Mouse (Mus musculus) limb, embryonic 10.5 days (tissue): ENCODE measurements around the gene Dnajc27. TPM values are rescaled to one million over a fixed set of nuclear protein-coding genes. Genes with fewer than 3 reads are reported as not detected.

Experiments
- DNase-seq: peaks from one replicate; pipeline ENCODE4 v3.0.0-alpha.2; 2017; ENCODE audit warnings: low spot score
- H3K27ac ChIP-seq: fragments of 300-500 bp; sonication (generic); 2 replicates; pipeline ENCODE4 v1.5.1; 2016; ENCODE audit warnings: mild to moderate bottlenecking
- H3K27me3 ChIP-seq: fragments of 300-500 bp; sonication (generic); 2 replicates; pipeline ENCODE4 v1.6.1; 2016; ENCODE audit warnings: low read depth, mild to moderate bottlenecking; ENCODE audit not compliant: poor library complexity, severe bottlenecking
- H3K36me3 ChIP-seq: fragments of 300-500 bp; sonication (generic); 2 replicates; pipeline ENCODE4 v1.6.1; 2016; ENCODE audit warnings: mild to moderate bottlenecking, moderate library complexity
- H3K4me1 ChIP-seq: fragments of 300-500 bp; sonication (generic); 2 replicates; pipeline ENCODE4 v1.6.1; 2016
- H3K4me3 ChIP-seq: fragments of 300-500 bp; sonication (generic); 2 replicates; pipeline ENCODE4 v1.5.1; 2016; ENCODE audit warnings: mild to moderate bottlenecking, moderate library complexity
- H3K9me3 ChIP-seq: fragments of 300-500 bp; sonication (generic); replicated peaks from 2 replicates; pipeline ENCODE4 v1.6.1; 2016; ENCODE audit warnings: mild to moderate bottlenecking
- WGBS: fragments of 180-500 bp; shearing (Covaris S2); methylation state at CpG from one replicate; pipeline ENCODE4 v1.1.7; 2016; 5-methylcytosine and 5-hydroxymethylcytosine counted together
- polyA plus RNA-seq: library from polyadenylated mRNA; unstranded; fragments of >200 nt; fragmentation: Nextera tagmentation; extraction: Ambion mirVana; gene quantifications from 2 replicates; pipeline ENCODE4 v1.2.1, GENCODE M21; 2016

Gene Dnajc27
- polyA plus RNA-seq: 9.5 and 11.7 TPM in 2 replicates

DNA sequence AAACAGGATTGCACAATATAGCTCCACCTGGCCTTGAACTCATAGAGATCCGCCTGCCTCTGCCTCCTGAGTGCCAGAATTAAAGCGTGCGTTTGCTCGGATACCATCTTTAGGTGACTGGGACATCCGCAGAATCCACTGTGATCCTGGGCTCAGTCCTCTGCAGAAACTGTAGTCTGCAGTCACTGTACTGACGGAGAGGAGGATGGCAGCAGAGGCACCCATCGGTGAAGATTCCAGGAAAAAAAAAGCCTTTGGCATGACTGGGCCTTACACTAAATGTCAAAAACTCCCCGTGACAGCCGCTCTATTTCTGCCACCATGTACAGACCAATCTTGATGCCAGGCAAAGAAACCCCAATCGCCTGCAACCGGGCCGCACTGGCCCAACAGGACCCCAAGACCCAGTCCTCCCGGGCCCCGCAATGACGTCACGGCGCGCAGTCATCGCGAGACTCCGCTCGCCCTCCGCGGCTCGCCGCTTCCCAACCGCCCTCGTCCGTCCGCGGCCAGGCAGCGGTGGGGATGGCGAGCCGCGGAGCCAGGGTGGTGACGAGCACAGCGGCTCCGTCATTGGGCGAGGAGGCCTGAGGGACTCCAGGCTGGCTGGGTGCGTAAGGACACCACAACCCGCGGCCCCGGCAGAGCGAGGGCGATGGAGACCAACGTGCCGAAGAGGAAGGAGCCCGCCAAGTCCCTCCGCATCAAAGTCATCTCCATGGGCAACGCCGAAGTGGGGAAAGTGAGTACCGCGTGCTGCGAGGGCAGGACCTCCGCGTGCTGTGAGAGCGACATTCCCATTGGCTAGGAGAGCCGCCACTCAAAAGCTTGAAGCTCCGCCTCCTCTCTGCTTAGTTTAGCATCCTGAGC lies at the start of gene Dnajc27:
Gene Dnajc27 (plus strand): TSS at position 452 of the 870 bp plus-strand sequence.
- DNase-seq: peak; percentile 97
- H3K4me1 ChIP-seq: peaks cover 16% of the 10 kb centered on the region
- H3K4me3 ChIP-seq: peak within 1 kb of the TSS; percentile 68
- H3K9me3 ChIP-seq: no peaks in the 10 kb centered on the region
- H3K27me3 ChIP-seq: no peaks in the 10 kb centered on the region
- 5% methylated on average over 59 of the region's 59 CpGs for WGBS
- peak within 1 kb of the TSS; percentile 96 for H3K27ac ChIP-seq
- H3K36me3 ChIP-seq: peaks cover 22% of the 10 kb centered on the region

- WGBS: 88% methylated on average over 5 of the region's 5 CpGs
- Histone ChIP-seq H3K27ac (no peak overlapping the region), H3K4me3 (no peak overlapping the region), H3K36me3 (no peaks in the 10 kb centered on the region), H3K27me3 (peaks cover 41% of the 10 kb centered on the region), H3K9me3 (no peaks in the 10 kb centered on the region), H3K4me1 (peaks cover 24% of the 10 kb centered on the region)
- no peak for DNase-seq
Measured at GRCm38 (mm10) chr12:4036157-4036556, 46.2 kb upstream of the Dnajc27 start.

- Histone ChIP-seq H3K27ac (peak overlapping the region; percentile 90; the same call in 1 of the 2 replicates), H3K4me3 (peak overlapping the region; percentile 90), H3K4me1 (peaks cover 24% of the 10 kb centered on the region), H3K9me3 (no peaks in the 10 kb centered on the region), H3K27me3 (peaks cover 46% of the 10 kb centered on the region), H3K36me3 (no peaks in the 10 kb centered on the region)
- WGBS: 31% methylated on average over 5 of the region's 5 CpGs
- no peak for DNase-seq
Measured at GRCm38 (mm10) chr12:4037511-4037910, 44.9 kb upstream of the Dnajc27 start.

GRCm38 (mm10) chr12:4038061-4039041 lies 44.0 kb upstream of the Dnajc27 start, which contains the start of gene Efr3b:
Efr3b (minus strand) TSS chr12:4038915.
- DNase-seq: peak; percentile 90
- under 1% methylated on average over 76 of the region's 78 CpGs for WGBS
- peak within 1 kb of the TSS; percentile 90 for H3K27ac ChIP-seq
- H3K36me3 ChIP-seq: no peaks in the 10 kb centered on the region
- peak within 1 kb of the TSS; percentile 90 for H3K4me3 ChIP-seq
- H3K9me3 ChIP-seq: no peaks in the 10 kb centered on the region
- H3K27me3 ChIP-seq: peaks cover 48% of the 10 kb centered on the region
- peaks cover 24% of the 10 kb centered on the region for H3K4me1 ChIP-seq

- 3% methylated on average over 13 of the region's 13 CpGs for WGBS
- Histone ChIP-seq H3K36me3 (no peaks in the 10 kb centered on the region), H3K4me1 (peaks cover 24% of the 10 kb centered on the region), H3K9me3 (no peaks in the 10 kb centered on the region), H3K27ac (peak overlapping the region; percentile 90), H3K27me3 (peaks cover 48% of the 10 kb centered on the region), H3K4me3 (peak overlapping the region; percentile 90)
- DNase-seq: no peak
Measured at GRCm38 (mm10) chr12:4039046-4039445, 43.3 kb upstream of the Dnajc27 start.

DNA sequence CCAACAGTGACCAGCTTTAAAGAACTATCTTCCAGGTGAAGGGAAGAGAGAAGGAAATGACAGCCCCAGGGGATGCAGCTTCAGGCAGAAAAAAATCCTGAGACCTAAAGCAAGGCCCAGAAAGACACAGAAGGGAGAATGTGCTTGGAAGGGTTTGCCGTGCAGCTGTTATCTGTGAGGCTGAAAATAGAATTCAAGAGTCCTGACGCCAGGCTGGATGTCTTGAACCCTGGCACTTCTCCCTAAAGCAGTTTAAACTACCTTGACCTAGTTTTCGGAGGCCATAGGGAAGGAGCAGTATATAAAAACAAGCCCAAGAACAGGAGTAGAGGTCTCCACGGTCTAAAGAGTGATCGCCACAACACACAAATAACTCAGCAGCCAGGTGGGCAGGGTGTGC lies 40.0 kb upstream of the Dnajc27 start:
- Histone ChIP-seq H3K27ac (no peak overlapping the region), H3K4me3 (no peak overlapping the region), H3K36me3 (no peaks in the 10 kb centered on the region), H3K4me1 (peaks cover 19% of the 10 kb centered on the region), H3K27me3 (peaks cover 29% of the 10 kb centered on the region), H3K9me3 (no peaks in the 10 kb centered on the region)
- DNase-seq: no peak
- 82% methylated on average over 5 of the region's 5 CpGs for WGBS

DNA sequence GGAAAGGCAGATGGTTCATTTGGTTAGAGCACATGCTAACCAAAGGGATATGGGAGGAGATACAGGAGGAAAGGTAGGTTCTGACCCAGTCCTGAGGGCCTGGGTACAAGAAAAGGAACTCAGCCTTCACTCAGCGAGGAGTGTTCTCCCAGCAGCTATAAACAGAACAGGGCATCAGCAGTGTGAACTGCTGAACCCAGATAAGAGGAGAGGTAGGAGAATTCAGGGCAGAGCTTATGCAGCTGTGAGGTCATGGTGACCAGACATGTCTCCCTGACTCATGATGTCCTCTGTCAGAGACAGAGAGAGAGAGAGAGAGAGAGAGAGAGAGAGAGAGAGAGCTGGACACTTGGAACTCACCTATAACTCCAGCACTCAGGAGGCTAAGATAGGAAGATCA lies 36.4 kb upstream of the Dnajc27 start:
- no peaks in the 10 kb centered on the region for H3K9me3 ChIP-seq
- no peak for DNase-seq
- WGBS: 88% methylated on average over 1 of the region's 1 CpGs
- no peak overlapping the region for H3K27ac ChIP-seq
- no peak overlapping the region for H3K4me3 ChIP-seq
- H3K36me3 ChIP-seq: no peaks in the 10 kb centered on the region
- peaks cover 7% of the 10 kb centered on the region; the same call in 1 of the 2 replicates for H3K27me3 ChIP-seq
- no peaks in the 10 kb centered on the region for H3K4me1 ChIP-seq

- 66% methylated on average over 6 of the region's 6 CpGs for WGBS
- Histone ChIP-seq H3K4me3 (no peak overlapping the region), H3K27me3 (no peaks in the 10 kb centered on the region)
Measured at GRCm38 (mm10) chr12:4048031-4048430, 34.4 kb upstream of the Dnajc27 start.

GRCm38 (mm10) chr12:4050861-4051425 lies 31.4 kb upstream of the Dnajc27 start:
- Histone ChIP-seq H3K27me3 (no peaks in the 10 kb centered on the region), H3K36me3 (no peaks in the 10 kb centered on the region), H3K4me3 (no peak overlapping the region), H3K9me3 (no peaks in the 10 kb centered on the region), H3K27ac (no peak overlapping the region), H3K4me1 (peaks cover 4% of the 10 kb centered on the region; the same call in 1 of the 2 replicates)
- 78% methylated on average over 9 of the region's 9 CpGs for WGBS
- no peak for DNase-seq

More at GRCm38 (mm10) chr12:4048031-4048430, 34.4 kb upstream of the Dnajc27 start:
- DNase-seq: no peak
- H3K36me3 ChIP-seq: no peaks in the 10 kb centered on the region
- no peaks in the 10 kb centered on the region for H3K9me3 ChIP-seq
- no peaks in the 10 kb centered on the region for H3K4me1 ChIP-seq
- no peak overlapping the region for H3K27ac ChIP-seq

GRCm38 (mm10) chr12:4053643-4054042 lies 28.7 kb upstream of the Dnajc27 start:
- Histone ChIP-seq H3K36me3 (no peaks in the 10 kb centered on the region), H3K9me3 (no peaks in the 10 kb centered on the region), H3K4me3 (no peak overlapping the region), H3K27ac (no peak overlapping the region), H3K4me1 (peaks cover 4% of the 10 kb centered on the region; the same call in 1 of the 2 replicates), H3K27me3 (no peaks in the 10 kb centered on the region)
- 88% methylated on average over 3 of the region's 3 CpGs for WGBS
- no peak for DNase-seq

GRCm38 (mm10) chr12:4054845-4055244 lies 27.5 kb upstream of the Dnajc27 start:
- Histone ChIP-seq H3K36me3 (no peaks in the 10 kb centered on the region), H3K27me3 (no peaks in the 10 kb centered on the region), H3K9me3 (no peaks in the 10 kb centered on the region), H3K4me1 (peaks cover 4% of the 10 kb centered on the region; the same call in 1 of the 2 replicates), H3K27ac (no peak overlapping the region), H3K4me3 (no peak overlapping the region)
- WGBS: 29% methylated on average over 4 of the region's 4 CpGs
- no peak for DNase-seq

DNA sequence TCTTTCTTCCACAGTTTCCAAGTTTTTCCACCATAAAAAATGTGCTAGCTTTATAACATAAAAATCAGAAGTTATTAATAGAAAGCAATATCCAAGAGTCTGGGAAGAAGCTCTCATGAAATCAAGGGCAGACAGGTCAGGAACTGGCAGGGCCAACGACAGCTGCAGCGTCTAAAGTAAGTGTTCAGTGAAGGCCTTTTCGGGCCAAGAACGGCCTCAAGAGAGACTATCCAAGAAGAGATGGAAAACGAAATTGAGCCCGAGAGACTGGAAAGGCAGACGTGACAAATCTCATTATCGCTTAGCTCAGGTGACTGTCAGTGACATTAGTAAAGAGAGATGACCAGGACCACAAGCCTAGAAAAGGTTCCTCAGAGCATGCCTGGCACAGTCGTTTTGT lies 24.1 kb upstream of the Dnajc27 start:
- 80% methylated on average over 9 of the region's 9 CpGs for WGBS
- DNase-seq: no peak
- Histone ChIP-seq H3K4me3 (no peak overlapping the region), H3K36me3 (no peaks in the 10 kb centered on the region), H3K9me3 (no peaks in the 10 kb centered on the region), H3K27ac (no peak overlapping the region), H3K27me3 (no peaks in the 10 kb centered on the region), H3K4me1 (peaks cover 2% of the 10 kb centered on the region; the same call in 1 of the 2 replicates)
